Mouse (Mus musculus) CH12.LX (cell line): Measurements from ENCODE around the gene Gm5447. TPM values are rescaled to one million over a fixed set of nuclear protein-coding genes. Genes with fewer than 3 reads are reported as not detected.

ENCODE experiments used
- DNase-seq: peaks from one replicate; pipeline ENCODE4 v3.0.0-alpha.2; 2013; ENCODE audit errors: extremely low read depth
- H3K27ac ChIP-seq: 2 replicates; pipeline ENCODE4 v1.5.1; 2012; ENCODE audit warnings: low read depth, mild to moderate bottlenecking, control low read depth, moderate library complexity; ENCODE audit not compliant: insufficient read depth
- H3K27me3 ChIP-seq: replicated peaks from 2 replicates; pipeline ENCODE3; 2012; ENCODE audit warnings: inconsistent platforms
- H3K36me3 ChIP-seq, 2 experiments: replicated peaks in 1 of 2; 2 replicates each; pipeline versions ENCODE3 to v1.6.1; 2012; ENCODE audit warnings: inconsistent platforms in 1 of 2, low read length in 1 of 2, mild to moderate bottlenecking in 1 of 2, mixed read lengths in 1 of 2, moderate library complexity in 1 of 2; ENCODE audit not compliant: control insufficient read depth in 1 of 2, insufficient read depth in 1 of 2
- H3K4me1 ChIP-seq, 2 experiments: 2 replicates each; pipeline ENCODE4 v1.6.1; 2012; ENCODE audit warnings: inconsistent platforms in 1 of 2, moderate library complexity in 1 of 2; ENCODE audit not compliant: insufficient read depth in 2 of 2, control insufficient read depth in 1 of 2
- H3K4me2 ChIP-seq: 2 replicates; pipeline ENCODE4 v1.6.1; 2012; ENCODE audit warnings: low read depth, mild to moderate bottlenecking, control low read depth; ENCODE audit not compliant: poor library complexity, insufficient read depth, severe bottlenecking
- H3K4me3 ChIP-seq, 3 experiments: fragments of 150-350 bp in 1 of 3; sonication (generic) in 1 of 3; replicated peaks in 1 of 3; 2 replicates each; pipeline versions ENCODE3 to v1.5.1; 2011 to 2012; ENCODE audit warnings: low read depth in 2 of 3, low read length in 2 of 3, mild to moderate bottlenecking in 2 of 3, moderate library complexity in 2 of 3, control low read depth in 1 of 3, improper control_type of control experiment in 1 of 3, inconsistent platforms in 1 of 3, mixed read lengths in 1 of 3; ENCODE audit not compliant: poor library complexity in 1 of 3
- H3K79me2 ChIP-seq: replicated peaks from 2 replicates; pipeline ENCODE4 v1.6.1; 2012; ENCODE audit warnings: mild to moderate bottlenecking, moderate library complexity; ENCODE audit not compliant: control insufficient read depth, poor library complexity, insufficient read depth, severe bottlenecking; ENCODE audit errors: extremely low read depth
- H3K9ac ChIP-seq: 2 replicates; pipeline ENCODE4 v1.6.1; 2012; ENCODE audit warnings: low read depth, mild to moderate bottlenecking, control low read depth, moderate library complexity; ENCODE audit not compliant: insufficient read depth
- H3K9me3 ChIP-seq: replicated peaks from 2 replicates; pipeline ENCODE3; 2012; ENCODE audit warnings: low read length, inconsistent platforms, mixed read lengths
- E2F4 ChIP-seq: IDR thresholded peaks from 2 replicates; pipeline ENCODE4 v1.6.1; 2011; ENCODE audit warnings: low read depth, low read length, improper control_type of control experiment; ENCODE audit not compliant: insufficient replicate concordance
- EP300 ChIP-seq: IDR thresholded peaks from 2 replicates; pipeline ENCODE4 v1.6.1; 2011; ENCODE audit warnings: low read length, improper control_type of control experiment
- GABPA ChIP-seq: IDR thresholded peaks from 2 replicates; pipeline ENCODE4 v1.6.1; 2012; ENCODE audit warnings: low read depth, low read length, improper control_type of control experiment, inconsistent platforms; ENCODE audit not compliant: insufficient replicate concordance
- HCFC1 ChIP-seq: IDR thresholded peaks from 2 replicates; pipeline ENCODE4 v1.6.1; 2012; ENCODE audit warnings: low read depth, mild to moderate bottlenecking, inconsistent platforms, low read length, improper control_type of control experiment
- JUND ChIP-seq: conservative IDR thresholded peaks from 2 replicates; pipeline ENCODE4 v1.6.1; 2011; ENCODE audit warnings: low read depth, low read length, improper control_type of control experiment
- KAT2A ChIP-seq: IDR thresholded peaks from 2 replicates; pipeline ENCODE4 v1.6.1; 2012; ENCODE audit warnings: low read length, improper control_type of control experiment, inconsistent platforms; ENCODE audit not compliant: insufficient replicate concordance
- MAFK ChIP-seq: IDR thresholded peaks from 2 replicates; pipeline ENCODE4 v1.6.1; 2011; ENCODE audit warnings: low read length, improper control_type of control experiment; ENCODE audit not compliant: insufficient replicate concordance
- MAX ChIP-seq: IDR thresholded peaks from 2 replicates; pipeline ENCODE4 v1.6.1; 2011; ENCODE audit warnings: low read length, improper control_type of control experiment
- MYC ChIP-seq: IDR thresholded peaks from 2 replicates; pipeline ENCODE4 v1.6.1; 2011; ENCODE audit warnings: low read depth, mild to moderate bottlenecking, improper control_type of control experiment, low read length
- POLR2A ChIP-seq: IDR thresholded peaks from 2 replicates; pipeline ENCODE4 v1.6.1; 2011; ENCODE audit warnings: low read depth, mild to moderate bottlenecking, improper control_type of control experiment, low read length
- RAD21 ChIP-seq: IDR thresholded peaks from 2 replicates; pipeline ENCODE4 v1.6.1; 2011; ENCODE audit warnings: low read depth, mild to moderate bottlenecking, low read length, improper control_type of control experiment, moderate library complexity
- SIN3A ChIP-seq: IDR thresholded peaks from 2 replicates; pipeline ENCODE4 v1.6.1; 2012; ENCODE audit warnings: low read length, improper control_type of control experiment, inconsistent platforms
- UBTF ChIP-seq: IDR thresholded peaks from 2 replicates; pipeline ENCODE4 v1.6.1; 2012; ENCODE audit warnings: low read depth, mild to moderate bottlenecking, inconsistent platforms, low read length, improper control_type of control experiment, moderate library complexity
- ZC3H11A ChIP-seq: IDR thresholded peaks from 2 replicates; pipeline ENCODE4 v1.6.1; 2012; ENCODE audit warnings: low read depth, mild to moderate bottlenecking, inconsistent platforms, low read length, improper control_type of control experiment
- dilution Hi-C: fragments of 300-500 bp; cut with MboI; formaldehyde crosslinking; loops from 2 replicates; pipeline ENCODE4 v1.14.3; 2020; ENCODE audit warnings: low sequenced_read_pairs; ENCODE audit not compliant: extremely low pct_unique_long_range_greater_than_20kb, extremely low pct_ligation_motif_present
- in situ Hi-C: fragments of 300-500 bp; cut with MboI; formaldehyde crosslinking; loops from 3 replicates; pipeline ENCODE4 v1.14.3; 2019; ENCODE audit warnings: low sequenced_read_pairs, low pct_ligation_motif_present, low pct_unique_long_range_greater_than_20kb, mixed read lengths
- polyA plus RNA-seq: library from polyadenylated mRNA; unstranded; fragments of >175 nt; gene quantifications from 2 replicates; pipeline ENCODE4 v1.2.1, GENCODE M21; 2012; ENCODE audit warnings: low read depth; ENCODE audit not compliant: insufficient read length
- total RNA-seq, 2 experiments: library from RNA; depleted of rRNA; stranded (reverse); fragments of 300-350 nt in 1 of 2; fragments of >200 nt in 1 of 2; gene quantifications; 2 replicates each; pipeline ENCODE4 v1.2.3; 2012 to 2014

Gm5447 gene
- total and polyA plus RNA-seq, 3 experiments, result not detected

- H3K27ac ChIP-seq, result no peak overlapping the region
- no peak overlapping the region for H3K9ac ChIP-seq
- in situ Hi-C loops, result loop anchor here (10.0 kb wide), 1 partner anchor 412 kb away; no protein-coding TSS in a partner anchor
- H3K9me3 ChIP-seq, result no peaks in the 10 kb centered on the region
- H3K4me1 ChIP-seq, result peaks cover 19 to 53% of the 10 kb centered on the region in 2 experiments
- no peak overlapping the region for H3K4me2 ChIP-seq
- TF ChIP-seq MAX, result no peak
- TF ChIP-seq ZC3H11A, result no peak
- TF ChIP-seq E2F4, result no peak
- no peak for TF ChIP-seq MAFK
- TF ChIP-seq JUND, result no peak
- no peak for TF ChIP-seq KAT2A
- no peak for TF ChIP-seq EP300
- TF ChIP-seq RAD21, result no peak
- TF ChIP-seq, all 38 proteins: peak for 0
- H3K36me3 ChIP-seq, result peaks cover 0 to 29% of the 10 kb centered on the region in 2 experiments
- no peaks in the 10 kb centered on the region for H3K27me3 ChIP-seq
- no peak overlapping the region for H3K4me3 ChIP-seq
- no peak for DNase-seq
- dilution Hi-C loops, result no loop called here
- peaks cover 50% of the 10 kb centered on the region for H3K79me2 ChIP-seq
These were observed 7.5 kb upstream of the Gm5447 start for GRCm38 (mm10) chr13:30966507-30966911.

- in situ Hi-C loops, result loop anchor here (10.0 kb wide), 1 partner anchor 414 kb away; no protein-coding TSS in a partner anchor
- Histone ChIP-seq H3K79me2 (peaks cover 51% of the 10 kb centered on the region), H3K4me3 (no peak overlapping the region), H3K27ac (no peak overlapping the region)
- TF ChIP-seq RAD21, result no peak
- TF ChIP-seq MAX, result no peak
- no peak for TF ChIP-seq UBTF
- TF ChIP-seq POLR2A, result no peak
- TF ChIP-seq SIN3A, result no peak
- TF ChIP-seq HCFC1, result no peak
- TF ChIP-seq, all 38 proteins: peak for 0
- H3K36me3 ChIP-seq, result peaks cover 0 to 26% of the 10 kb centered on the region in 2 experiments
- H3K9ac ChIP-seq, result no peak overlapping the region
- no peaks in the 10 kb centered on the region for H3K9me3 ChIP-seq
- H3K27me3 ChIP-seq, result no peaks in the 10 kb centered on the region
- no peak for DNase-seq
- peaks cover 12 to 54% of the 10 kb centered on the region in 2 experiments for H3K4me1 ChIP-seq
- no peak overlapping the region for H3K4me2 ChIP-seq
- dilution Hi-C loops, result no loop called here
These were observed 5.7 kb upstream of the Gm5447 start for GRCm38 (mm10) chr13:30968311-30968710.

- Histone ChIP-seq H3K27ac (no peak overlapping the region), H3K27me3 (no peaks in the 10 kb centered on the region), H3K36me3 (peaks cover 0 to 14% of the 10 kb centered on the region in 2 experiments), H3K79me2 (peaks cover 39% of the 10 kb centered on the region), H3K9me3 (no peaks in the 10 kb centered on the region), H3K9ac (no peak overlapping the region), H3K4me2 (no peak overlapping the region), H3K4me1 (peaks cover 10 to 48% of the 10 kb centered on the region in 2 experiments), H3K4me3 (no peak overlapping the region)
- TF ChIP-seq MYC (no peak), GABPA (no peak), MAFK (no peak)
- no peak for DNase-seq
- in situ Hi-C loops, result no loop called here
- dilution Hi-C loops, result no loop called here
These were observed 3.0 kb upstream of the Gm5447 start for GRCm38 (mm10) chr13:30971047-30971446.
